Mouse (Mus musculus): Measurements from ENCODE around the gene Lce1h.

Gene Lce1h

DNA sequence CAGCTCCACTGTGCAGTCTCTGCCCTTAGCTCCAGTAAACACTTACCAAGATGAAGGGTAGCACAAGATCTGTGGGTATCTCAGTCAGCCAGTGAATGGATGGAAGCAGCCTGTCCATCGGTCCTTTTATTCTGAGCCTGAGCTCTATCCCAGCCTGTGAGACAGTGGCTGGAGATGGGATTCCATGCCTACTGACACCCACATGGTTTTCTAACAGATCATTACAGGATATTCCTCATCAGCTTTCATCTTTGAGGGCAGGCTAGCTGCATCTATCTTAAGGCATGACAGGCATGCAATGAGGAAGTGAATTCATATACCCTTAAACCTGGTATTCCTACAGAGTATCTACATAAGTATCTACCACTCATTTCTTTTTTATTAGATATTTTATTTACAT is at the start of gene Lce1h:
Gene Lce1h, minus strand, starts transcription at position 101 of the 400 bp plus-strand sequence.
- DNase-seq (ENCODE audit: low read depth, low spot score) = no peak

DNA sequence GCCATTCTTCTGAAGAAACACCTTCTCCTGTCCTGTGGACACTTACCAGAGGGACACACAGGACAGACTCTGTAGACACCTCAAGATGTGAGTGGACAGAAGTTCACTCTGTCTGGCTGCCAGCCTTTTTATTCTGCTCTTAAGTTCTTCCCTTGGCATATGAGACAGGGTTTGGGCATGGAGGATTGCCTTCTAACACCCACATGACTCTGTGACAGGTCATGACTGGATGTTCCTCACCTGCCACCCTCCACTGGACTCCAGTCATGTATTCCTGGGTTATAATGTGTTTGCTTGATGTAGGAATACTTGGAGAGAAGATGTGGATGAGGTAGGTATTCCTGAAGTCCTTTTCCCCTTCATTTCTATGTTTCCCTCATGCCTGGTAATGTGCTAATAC is 42.9 kb upstream of the Lce1h start, which contains the start of gene Lce1k:
Gene Lce1k, minus strand, starts transcription at position 101 of the 400 bp plus-strand sequence.
- DNase-seq (ENCODE audit: low read depth, low spot score) = no peak

DNA sequence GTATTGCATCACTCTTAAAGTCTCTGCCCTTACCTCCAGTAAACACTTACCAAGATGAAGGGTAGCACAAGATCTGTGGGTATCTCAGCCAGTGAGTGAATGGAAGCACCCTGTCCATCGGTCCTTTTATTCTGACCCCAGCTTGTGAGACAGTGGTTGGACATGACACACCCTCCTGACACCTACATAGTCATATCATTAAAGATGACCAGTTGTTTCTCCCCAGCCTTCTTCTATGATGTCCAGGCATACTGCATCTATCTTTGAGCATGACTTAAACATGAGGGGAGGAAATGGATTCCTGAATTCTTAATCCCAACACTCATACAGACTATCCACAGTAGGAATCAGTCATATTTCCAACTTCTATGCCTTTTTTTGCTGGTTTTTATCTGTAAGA is 25.5 kb upstream of the Lce1h start, which contains the start of gene Lce1j:
Gene Lce1j, minus strand, starts transcription at position 101 of the 400 bp plus-strand sequence.
- DNase-seq (ENCODE audit: low read depth, low spot score) = no peak

DNA sequence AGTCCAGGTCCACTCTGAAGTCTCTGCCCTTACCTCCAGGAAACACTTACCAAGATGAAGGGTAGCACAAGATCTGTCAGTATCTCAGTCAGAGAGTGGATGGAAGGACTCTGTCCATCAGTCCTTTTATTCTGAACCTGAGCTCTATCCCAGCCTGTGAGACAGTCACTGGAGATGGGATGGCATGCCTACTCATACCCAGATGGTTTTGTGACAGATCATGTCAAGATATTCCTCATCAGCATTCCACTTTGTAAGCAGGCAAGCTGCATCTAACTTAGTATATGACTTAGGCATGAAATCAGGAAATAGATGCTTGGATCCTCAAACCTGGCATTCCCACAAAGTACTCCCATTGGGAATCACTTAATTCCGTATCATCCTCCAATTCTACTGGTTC is 13.9 kb upstream of the Lce1h start, which contains the start of gene Lce1i:
Gene Lce1i, minus strand, starts transcription at position 101 of the 400 bp plus-strand sequence.
- DNase-seq (ENCODE audit: low read depth, low spot score) = no peak

DNA sequence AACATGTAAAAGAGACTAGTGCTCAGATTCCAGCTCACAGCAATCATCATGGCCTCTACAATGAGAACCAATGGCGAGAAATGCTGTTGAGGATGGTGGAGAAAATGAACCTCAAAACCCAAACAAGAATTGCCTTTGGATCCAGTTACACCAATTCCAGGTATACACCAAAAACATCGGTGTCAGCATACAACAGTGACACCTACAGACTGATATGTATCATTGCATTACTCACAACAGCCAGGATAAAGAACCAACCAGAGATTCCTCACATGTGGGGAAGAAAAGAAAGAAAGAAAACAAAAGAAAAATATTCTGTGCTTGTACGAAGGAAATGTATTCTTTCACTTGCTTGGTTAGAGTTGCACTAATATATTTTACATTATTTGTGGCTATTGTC is 6.7 kb upstream of the Lce1h start:
- DNase-seq (ENCODE audit: low read depth, low spot score) = peak; percentile 48

DNA sequence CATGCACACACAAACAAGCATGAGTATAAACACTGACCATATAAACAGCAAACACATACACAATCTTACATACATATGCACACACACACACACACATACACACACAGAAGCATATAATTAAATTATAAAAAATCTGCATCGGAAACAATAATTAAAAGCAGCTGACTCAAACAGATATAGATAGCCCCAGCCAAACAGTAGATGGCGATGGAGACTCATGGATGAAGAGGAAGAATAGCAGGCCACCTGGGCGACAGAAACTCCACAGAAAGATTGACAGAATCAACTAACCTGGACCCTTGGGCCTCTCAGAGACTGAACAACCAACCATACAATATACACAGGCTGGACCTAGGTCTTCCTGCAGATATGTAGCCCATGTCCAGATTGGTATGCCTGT is 11.7 kb downstream of the Lce1h start:
- peak; percentile 15 for DNase-seq (ENCODE audit: low read depth, low spot score)

DNA sequence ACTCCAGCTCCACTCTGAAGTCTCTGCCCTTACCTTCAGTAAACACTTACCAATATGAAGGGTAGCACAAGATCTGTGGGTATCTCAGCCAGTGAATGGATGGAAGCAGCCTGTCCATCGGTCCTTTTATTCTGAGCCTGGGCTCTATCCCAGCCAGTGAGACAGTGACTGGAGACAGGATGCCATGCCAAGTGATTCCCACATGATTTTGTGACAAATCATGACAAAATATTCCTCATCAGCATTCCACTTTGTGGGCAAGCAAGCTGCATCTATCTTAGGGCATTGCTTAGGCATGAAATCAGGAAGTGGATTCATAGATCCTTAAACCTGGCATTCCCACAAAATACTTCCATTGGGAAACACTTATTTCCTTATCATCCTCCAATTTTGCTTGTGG is 12.6 kb downstream of the Lce1h start, which contains the start of gene Lce1g:
Gene Lce1g, minus strand, starts transcription at position 101 of the 400 bp plus-strand sequence.
- no peak for DNase-seq (ENCODE audit: low read depth, low spot score)

DNA sequence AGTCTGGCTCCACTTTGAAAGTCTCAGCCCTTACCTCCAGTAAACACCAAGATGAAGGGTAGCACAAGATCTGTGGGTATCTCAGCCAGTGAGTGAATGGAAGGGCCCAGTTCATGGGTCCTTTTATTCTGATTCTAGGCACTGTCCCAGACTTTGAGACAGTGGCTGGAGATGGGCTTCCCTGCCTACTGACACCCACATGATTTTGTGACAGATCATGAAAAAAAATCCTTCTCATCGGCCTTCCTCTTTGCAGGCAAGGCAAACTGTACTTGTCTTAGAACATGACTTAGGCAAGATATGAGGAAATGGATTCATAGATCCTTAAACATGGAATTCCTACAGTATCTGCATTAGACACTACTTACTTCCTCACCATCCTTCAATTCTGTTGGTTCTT is 25.9 kb downstream of the Lce1h start, which contains the start of gene Gm38119:
Gene Gm38119, minus strand, starts transcription at position 101 of the 400 bp plus-strand sequence.
- DNase-seq (ENCODE audit: low read depth, low spot score) = no peak

DNA sequence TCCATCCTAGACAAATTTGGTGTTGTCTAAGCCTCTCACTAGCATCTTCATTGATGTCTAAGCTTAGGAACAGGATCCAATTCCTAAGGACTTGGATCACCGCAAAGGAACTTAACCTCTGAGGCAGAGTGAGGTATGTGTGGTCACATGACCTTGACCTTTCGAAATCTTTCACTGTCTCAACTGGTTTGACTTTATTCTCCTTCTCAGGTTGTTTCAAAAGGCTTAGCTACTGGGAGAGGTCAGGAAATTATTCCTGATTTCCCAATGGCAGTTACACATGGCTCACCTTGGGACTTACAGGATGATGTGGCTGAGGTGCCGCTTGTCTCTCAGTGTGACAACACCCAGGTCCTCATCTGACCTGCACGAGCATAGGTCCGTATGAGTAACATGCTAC is 42.2 kb downstream of the Lce1h start:
- peak; percentile 43 for DNase-seq (ENCODE audit: low read depth, low spot score)

DNA sequence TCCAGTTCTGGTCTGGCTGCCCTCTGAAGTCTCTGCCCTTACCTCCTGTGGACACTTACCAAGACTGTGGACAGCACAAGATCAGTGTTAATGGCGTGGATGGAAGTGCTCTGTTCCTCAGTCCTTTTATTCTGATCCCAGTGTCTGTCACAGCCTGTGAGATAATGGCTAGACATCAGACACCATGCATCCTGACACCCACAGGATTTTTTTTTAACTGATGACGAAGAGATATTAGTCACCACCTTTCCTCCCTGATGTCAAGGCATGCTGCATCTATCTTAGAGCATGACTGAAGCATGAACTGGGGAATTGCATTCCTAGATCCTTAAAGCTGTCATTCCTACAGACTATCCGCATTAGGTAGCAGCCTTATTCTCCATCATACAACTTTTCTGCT is 44.6 kb downstream of the Lce1h start, which contains the start of gene Lce1f:
Gene Lce1f, minus strand, starts transcription at position 101 of the 400 bp plus-strand sequence.
- DNase-seq (ENCODE audit: low read depth, low spot score) = no peak

DNA sequence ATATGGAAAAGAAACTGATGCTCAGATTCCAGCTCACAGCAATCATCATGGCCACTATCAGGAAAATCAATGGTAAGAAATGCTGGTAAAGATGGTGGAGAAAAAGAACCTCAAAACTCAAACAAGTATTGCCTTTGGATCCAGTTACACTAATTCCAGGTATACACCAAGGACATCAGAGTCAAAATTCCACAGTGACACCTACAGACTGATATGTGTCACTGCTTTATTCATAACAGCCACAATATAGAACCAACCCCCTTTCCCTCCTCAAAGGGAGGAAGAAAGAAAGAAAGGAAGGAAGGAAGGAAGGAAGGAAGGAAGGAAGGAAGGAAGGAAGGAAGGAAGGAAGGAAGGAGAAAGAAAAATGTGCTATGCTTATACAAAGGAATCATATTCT is 49.7 kb downstream of the Lce1h start:
- peak; percentile 6 for DNase-seq (ENCODE audit: low read depth, low spot score)

All from R1 (cell line).